Mouse (Mus musculus) MEL (cell line): ENCODE data around the gene Gm6583.

ENCODE experiments used
- CTCF ChIP-seq, 3 experiments: IDR thresholded peaks in 2 of 3; conservative IDR thresholded peaks in 1 of 3; 2 replicates each; pipeline ENCODE4 v1.5.1; 2011 to 2012; ENCODE audit warnings: low read length in 3 of 3, low read depth in 2 of 3, mild to moderate bottlenecking in 2 of 3, improper control_type of control experiment in 1 of 3, inconsistent platforms in 1 of 3, mixed read lengths in 1 of 3, moderate library complexity in 1 of 3; ENCODE audit not compliant: control insufficient read depth in 1 of 3, insufficient read depth in 1 of 3, poor library complexity in 1 of 3, severe bottlenecking in 1 of 3
- POLR2AphosphoS2 ChIP-seq: IDR thresholded peaks from 2 replicates; pipeline ENCODE4 v1.6.1; 2011; ENCODE audit warnings: low read length, improper control_type of control experiment
- SIN3A ChIP-seq: IDR thresholded peaks from 2 replicates; pipeline ENCODE4 v1.6.1; 2012; ENCODE audit warnings: low read length, improper control_type of control experiment, inconsistent platforms

DNA sequence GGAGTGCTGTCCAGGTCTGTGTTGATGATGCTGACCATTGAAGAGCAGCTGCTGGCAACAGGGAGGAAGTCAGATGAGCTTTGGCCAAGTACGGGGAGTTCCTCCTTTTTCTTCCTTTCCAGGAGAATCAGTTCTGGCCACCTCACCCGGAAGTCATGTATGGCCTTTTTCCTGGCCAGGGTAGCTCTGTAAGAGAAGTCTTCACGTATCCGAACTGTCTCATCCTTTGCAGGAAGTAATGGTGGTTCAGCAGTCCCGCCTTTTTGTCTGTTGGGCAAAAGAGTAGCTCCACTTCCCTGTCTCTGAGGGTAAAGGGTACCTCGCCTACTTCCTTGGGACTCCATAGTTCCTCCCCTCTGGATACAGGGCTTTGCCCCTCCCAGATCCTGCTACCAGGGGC is 340 bp downstream of the Gm6583 start:
- TF ChIP-seq SIN3A (no peak), CTCF (IDR thresholded peaks at IDR 0.05 in 2 of 3, conservative IDR thresholded peaks at IDR 0.05 in 1 of 3; ENCODE audit: control insufficient read depth in 1 of 3, insufficient read depth in 1 of 3, low read depth in 2 of 3, low read length in 3 of 3, poor library complexity in 1 of 3, severe bottlenecking in 1 of 3) (no peak), POLR2AphosphoS2 (no peak)
